Mouse (Mus musculus): ENCODE measurements around the gene Enox1.
"Not testable (repeated sequence)": the region's sequence is repeated elsewhere in the genome, so short reads cannot be mapped to it uniquely, and the experiment has no call there.

GRCm38 (mm10) chr14:77539563-77539962, 383.0 kb downstream of the Enox1 start:
- not testable (repeated sequence) for TF ChIP-seq CTCF (IDR thresholded peaks at IDR 0.05; ENCODE audit: control insufficient read depth, insufficient read depth, low read length); POLR2A (IDR thresholded peaks at IDR 0.05; ENCODE audit: borderline replicate concordance, control insufficient read depth, low read depth, low read length)
